Comparison of ENCODE assay signal across 7 mouse cellular contexts in genomic region chr5:110100921-110101631, GRCm38 (mm10). TPM values are rescaled to one million over a fixed set of nuclear protein-coding genes. Genes with fewer than 3 reads are reported as not detected.
A peak's percentile ranks its signal among the peaks of the same experiment; 100 is the strongest.
DNase-seq lines count a peak whose midpoint lies in the region; ATAC-seq and TF ChIP-seq lines count a peak whose summit lies in the region.

No protein-coding gene starts in this region.

- DNase-seq in B cell, adult 2 months = peak; percentile 63 to 68
- DNase-seq in CD4-positive, CD25-positive, alpha-beta regulatory T cell, adult 2 months (ENCODE audit: low read depth, low spot score) = peak; percentile 62
- peak; percentile 42 for DNase-seq in embryo, embryonic 10 days (ENCODE audit: low spot score)
- peak; percentile 32 to 68 for DNase-seq in left cerebral cortex, postnatal 10 days (ENCODE audit: extremely low spot score in 1 of 2, low spot score in 2 of 2)
- DNase-seq in midbrain, embryonic 14.5 days = peak; percentile 62

- ATAC-seq in hindbrain, embryonic 13.5 days (ENCODE audit: low FRiP score) = peak; percentile 29
- peak; percentile 35 for ATAC-seq in midbrain, embryonic 14.5 days (ENCODE audit: low FRiP score, low TSS enrichment)

- peak overlapping the region; percentile 61 for H3K9ac ChIP-seq in hindbrain, embryonic 13.5 days
- H3K9ac ChIP-seq in midbrain, embryonic 14.5 days (replicated peaks; ENCODE audit: low read length) = peak overlapping the region; percentile 45

- TF ChIP-seq CTCF in testis, adult 2 months (IDR thresholded peaks at IDR 0.05; ENCODE audit: control insufficient read depth, insufficient read depth, insufficient replicate concordance, low read depth, low read length) = no peak

- no peak for TF ChIP-seq POLR2A in testis, adult 2 months (IDR thresholded peaks at IDR 0.05; ENCODE audit: control insufficient read depth, low read depth, low read length)

- peak overlapping the region; percentile 63 for H3K4me2 ChIP-seq in hindbrain, embryonic 13.5 days
- H3K4me2 ChIP-seq in midbrain, embryonic 14.5 days (ENCODE audit: low read length) = peak overlapping the region; percentile 74

- peaks cover 40% of the 10 kb centered on the region for H3K36me3 ChIP-seq in hindbrain, embryonic 13.5 days
- H3K36me3 ChIP-seq in midbrain, embryonic 14.5 days (ENCODE audit: control insufficient read depth, insufficient read depth, low read length) = peaks cover 35% of the 10 kb centered on the region
- no peaks in the 10 kb centered on the region for H3K36me3 ChIP-seq in testis, adult 2 months (ENCODE audit: control insufficient read depth, insufficient read depth, low read length)

- H3K9me3 ChIP-seq in hindbrain, embryonic 13.5 days = no peaks in the 10 kb centered on the region
- no peaks in the 10 kb centered on the region for H3K9me3 ChIP-seq in midbrain, embryonic 14.5 days (ENCODE audit: control insufficient read depth, low read length)

- peaks cover 25% of the 10 kb centered on the region for H3K4me1 ChIP-seq in hindbrain, embryonic 13.5 days (replicated peaks)
- peaks cover 18% of the 10 kb centered on the region for H3K4me1 ChIP-seq in midbrain, embryonic 14.5 days (ENCODE audit: control insufficient read depth, insufficient read depth, low read length)
- H3K4me1 ChIP-seq in testis, adult 2 months (ENCODE audit: control insufficient read depth, insufficient read depth, low read length) = peaks cover 18% of the 10 kb centered on the region

- H3K27ac ChIP-seq in hindbrain, embryonic 13.5 days = no peak overlapping the region
- no peak overlapping the region for H3K27ac ChIP-seq in midbrain, embryonic 14.5 days (replicated peaks; ENCODE audit: low read depth, low read length)
- no peak overlapping the region for H3K27ac ChIP-seq in testis, adult 2 months (ENCODE audit: control insufficient read depth, insufficient read depth, low read depth, low read length)

- intact Hi-C loops in left cerebral cortex, postnatal 10 days (cut with DNase I) = no loop called here

- WGBS in hindbrain, embryonic 13.5 days = under 1% methylated on average over 35 of the region's 37 CpGs
- WGBS in midbrain, embryonic 14.5 days = 2% methylated on average over 32 of the region's 37 CpGs

- peaks cover 6% of the 10 kb centered on the region for H3K27me3 ChIP-seq in hindbrain, embryonic 13.5 days
- 0 out of 2 replicates have a peak, but pooled peaks cover 5% of the 10 kb centered on the region for H3K27me3 ChIP-seq in midbrain, embryonic 14.5 days (ENCODE audit: control insufficient read depth, insufficient read depth, low read length)
- H3K27me3 ChIP-seq in testis, adult 2 months (ENCODE audit: control insufficient read depth, insufficient read depth, low read length) = no peaks in the 10 kb centered on the region

- peak overlapping the region; percentile 37 for H3K4me3 ChIP-seq in hindbrain, embryonic 13.5 days
- H3K4me3 ChIP-seq in midbrain, embryonic 14.5 days (replicated peaks; ENCODE audit: low read depth, low read length) = peak overlapping the region; percentile 36
- peak overlapping the region; percentile 71 for H3K4me3 ChIP-seq in testis, adult 2 months (ENCODE audit: control insufficient read depth, low read depth, low read length)

RNA-seq across cellular contexts. Expression of gene Plcxd1, which starts 1.3 kb away (rescaled TPM):
- 2.5 and 3.2 TPM in 2 replicates for polyA plus RNA-seq in hindbrain, embryonic 13.5 days (2015; fragmentation: Nextera tagmentation; extraction: Ambion mirVana)
- total RNA-seq in left cerebral cortex, postnatal 10 days (2021) = 1 to 10 TPM; 5.4 to 7.3 TPM
- 1.9 and 3.5 TPM in 2 replicates for polyA plus RNA-seq in midbrain, embryonic 14.5 days (2014; fragmentation: Nextera tagmentation; extraction: Ambion mirVana)
- polyA plus RNA-seq in testis, adult 2 months (2012; rRNA removed) = 1.1 and 1.2 TPM in 2 replicates

RNA-seq across cellular contexts. Expression of gene Gm35315, which starts 6.9 kb away (rescaled TPM):
- 0.61 and 0.77 TPM in 2 replicates for polyA plus RNA-seq in hindbrain, embryonic 13.5 days (2015; fragmentation: Nextera tagmentation; extraction: Ambion mirVana)
- total RNA-seq in left cerebral cortex, postnatal 10 days (2021) = 1 to 10 TPM in 1 of 2 experiments, under 1 TPM in 1; 0.84 to 1.1 TPM
- polyA plus RNA-seq in midbrain, embryonic 14.5 days (2014; fragmentation: Nextera tagmentation; extraction: Ambion mirVana) = 0.55 and 0.80 TPM in 2 replicates
- polyA plus RNA-seq in testis, adult 2 months (2012; rRNA removed) = 0.08 and 0.17 TPM in 2 replicates

RNA-seq across cellular contexts. Expression of gene Gtpbp6, which starts 6.9 kb away (rescaled TPM):
- polyA plus RNA-seq in hindbrain, embryonic 13.5 days (2015; fragmentation: Nextera tagmentation; extraction: Ambion mirVana) = 53.2 and 55.5 TPM in 2 replicates
- total RNA-seq in left cerebral cortex, postnatal 10 days (2021) = 10 to 100 TPM; 95.4 to 100.0 TPM
- 50.8 and 64.3 TPM in 2 replicates for polyA plus RNA-seq in midbrain, embryonic 14.5 days (2014; fragmentation: Nextera tagmentation; extraction: Ambion mirVana)
- 13.9 and 17.4 TPM in 2 replicates for polyA plus RNA-seq in testis, adult 2 months (2012; rRNA removed)

RNA-seq across cellular contexts. Expression of gene Zfp605, which starts 8.8 kb away (rescaled TPM):
- polyA plus RNA-seq in hindbrain, embryonic 13.5 days (2015; fragmentation: Nextera tagmentation; extraction: Ambion mirVana) = 15.2 and 18.2 TPM in 2 replicates
- 10 to 100 TPM; 17.0 to 17.1 TPM for total RNA-seq in left cerebral cortex, postnatal 10 days (2021)
- polyA plus RNA-seq in midbrain, embryonic 14.5 days (2014; fragmentation: Nextera tagmentation; extraction: Ambion mirVana) = 15.9 and 20.0 TPM in 2 replicates
- 0.16 and 0.25 TPM in 2 replicates for polyA plus RNA-seq in testis, adult 2 months (2012; rRNA removed)

RNA-seq across cellular contexts. Expression of gene Gm17655, which starts 28.8 kb away (rescaled TPM):
- polyA plus RNA-seq in hindbrain, embryonic 13.5 days (2015; fragmentation: Nextera tagmentation; extraction: Ambion mirVana) = 7.4 and 7.6 TPM in 2 replicates
- total RNA-seq in left cerebral cortex, postnatal 10 days (2021) = 10 to 100 TPM in 1 of 2 experiments, 1 to 10 TPM in 1; 9.6 to 12.0 TPM
- 6.8 and 7.4 TPM in 2 replicates for polyA plus RNA-seq in midbrain, embryonic 14.5 days (2014; fragmentation: Nextera tagmentation; extraction: Ambion mirVana)
- 0.07 and 0.14 TPM in 2 replicates for polyA plus RNA-seq in testis, adult 2 months (2012; rRNA removed)
